Mouse (Mus musculus) gastrocnemius, adult 2 months (tissue): ENCODE measurements at regions not wholly inside any gene's neighbourhood (a gene's known extent, or its start where the extent isn't known, plus 50 kb on each side); places are given as distances from the start of the nearest gene placed in this dataset.

Experiments
- DNase-seq: peaks from one replicate; pipeline ENCODE4 v3.0.0; 2022
- H3K27ac ChIP-seq: fragments of 200-600 bp; 2 replicates; pipeline ENCODE4 v1.8.1; 2022; ENCODE audit warnings: mild to moderate bottlenecking
- H3K4me3 ChIP-seq: fragments of 200-600 bp; 2 replicates; pipeline ENCODE4 v1.8.1; 2022; ENCODE audit warnings: mild to moderate bottlenecking, moderate library complexity
- CTCF ChIP-seq: fragments of 200-600 bp; IDR thresholded peaks from 2 replicates; pipeline ENCODE4 v1.8.1; 2022; ENCODE audit warnings: antibody characterized with exemption, mild to moderate bottlenecking, moderate library complexity
- intact Hi-C: fragments of 180-260 bp; cut with DNase I; formaldehyde crosslinking; loops from one replicate; pipeline ENCODE4 v1.15.1; 2025

GRCm38 (mm10) chr19:6599281-6599680 is 56.4 kb upstream of the Slc22a12 start:
- DNase-seq: no peak
- TF ChIP-seq CTCF: no peak
- Histone ChIP-seq H3K4me3 (no peak overlapping the region), H3K27ac (no peak overlapping the region)
- intact Hi-C loops: no loop called here

DNA sequence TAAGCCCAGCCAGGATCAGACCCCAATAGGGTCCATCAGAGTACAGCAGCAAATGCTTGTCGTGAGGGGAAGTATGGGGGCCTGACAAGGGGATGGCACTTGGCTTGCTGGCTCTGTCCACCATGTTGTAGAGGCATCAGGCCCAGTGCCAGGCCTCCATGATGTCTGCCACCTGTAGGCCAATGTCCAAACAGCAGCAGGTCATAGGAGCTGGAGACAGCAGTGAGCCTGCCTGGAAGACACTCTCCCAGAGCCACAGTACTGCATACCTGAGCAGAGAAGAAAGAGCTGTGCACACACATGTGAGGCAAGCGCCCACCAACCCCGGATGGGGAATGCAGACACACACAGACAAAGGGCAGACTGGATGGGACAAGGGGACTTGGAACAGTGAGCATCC is 55.4 kb upstream of the Slc22a12 start:
- intact Hi-C loops: no loop called here

DNA sequence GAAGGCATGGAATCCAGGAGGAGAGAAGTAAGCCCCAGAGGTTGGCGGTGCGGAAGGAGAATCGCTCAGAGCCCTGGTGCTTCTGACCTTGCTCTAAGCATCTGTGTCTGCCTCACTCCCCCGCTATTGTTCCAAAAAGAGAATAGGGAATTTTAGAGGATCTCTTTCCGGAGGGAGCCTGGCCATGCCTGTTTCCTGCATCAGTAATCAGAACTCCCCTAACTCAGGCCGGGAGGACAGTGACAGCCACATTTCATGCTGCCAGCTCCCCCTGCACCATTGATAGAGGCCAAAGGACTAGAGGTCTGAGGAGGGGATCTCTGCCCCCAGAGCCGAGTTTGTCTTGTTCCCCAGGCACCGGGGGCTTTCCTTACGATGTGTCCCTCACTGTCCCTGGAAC is 53.0 kb upstream of the Slc22a12 start:
- H3K27ac ChIP-seq: no peak overlapping the region
- TF ChIP-seq CTCF: no peak
- no peak overlapping the region for H3K4me3 ChIP-seq
- intact Hi-C loops: no loop called here
- no peak for DNase-seq

More for the DNA sequence above, 55.4 kb upstream of the Slc22a12 start:
- no peak for DNase-seq
- no peak overlapping the region for H3K27ac ChIP-seq
- TF ChIP-seq CTCF: no peak
- no peak overlapping the region for H3K4me3 ChIP-seq
